Mouse (Mus musculus): ENCODE results near the gene Plcl2. TPM values are rescaled to one million over a fixed set of nuclear protein-coding genes. Genes with fewer than 3 reads are reported as not detected.
"Not testable (repeated sequence)": the region's sequence is repeated elsewhere in the genome, so short reads cannot be mapped to it uniquely, and the experiment has no call there.

The Plcl2 gene
- polyA plus RNA-seq, 1 experiment from 2014 or later = 1.0 TPM

GRCm38 (mm10) chr17:50558239-50558625, 49.0 kb downstream of the Plcl2 start:
- Histone ChIP-seq H3K27ac (ENCODE audit: low read length) (no peak overlapping the region), H3K4me2 (replicated peaks; ENCODE audit: low read depth, low read length) (no peak overlapping the region), H3K4me1 (ENCODE audit: insufficient read depth, low read depth, low read length) (no peaks in the 10 kb centered on the region), H3K4me3 (ENCODE audit: low read depth, low read length) (no peak overlapping the region), H3K27me3 (replicated peaks; ENCODE audit: insufficient read depth, low read length) (no peaks in the 10 kb centered on the region), H3K9me3 (ENCODE audit: low read length) (no peaks in the 10 kb centered on the region), H3K36me3 (ENCODE audit: insufficient read depth, low read length) (no peaks in the 10 kb centered on the region), H3K9ac (replicated peaks; ENCODE audit: low read depth) (no peak overlapping the region)
- 77% methylated on average over 4 of the region's 4 CpGs for WGBS
- no peak for TF ChIP-seq EP300 (IDR thresholded peaks at IDR 0.05)
- no peak for TF ChIP-seq CTCF (IDR thresholded peaks at IDR 0.05)
- ATAC-seq (no peak), DNase-seq (ENCODE audit: low spot score) (peak; percentile 22)

- DNase-seq (ENCODE audit: low spot score) (no peak), ATAC-seq (no peak)
- Histone ChIP-seq H3K9me3 (ENCODE audit: low read length) (no peaks in the 10 kb centered on the region), H3K9ac (replicated peaks; ENCODE audit: low read depth) (no peak overlapping the region), H3K4me3 (ENCODE audit: low read depth, low read length) (no peak overlapping the region), H3K4me2 (replicated peaks; ENCODE audit: low read depth, low read length) (no peak overlapping the region), H3K27ac (ENCODE audit: low read length) (no peak overlapping the region), H3K4me1 (ENCODE audit: insufficient read depth, low read depth, low read length) (no peaks in the 10 kb centered on the region), H3K36me3 (ENCODE audit: insufficient read depth, low read length) (no peaks in the 10 kb centered on the region), H3K27me3 (replicated peaks; ENCODE audit: insufficient read depth, low read length) (no peaks in the 10 kb centered on the region)
- TF ChIP-seq EP300 (IDR thresholded peaks at IDR 0.05) (no peak), CTCF (IDR thresholded peaks at IDR 0.05) (no peak)
- WGBS = 40% methylated on average over 8 of the region's 8 CpGs
Measured at GRCm38 (mm10) chr17:50565376-50566123, 56.3 kb downstream of the Plcl2 start.

- DNase-seq (ENCODE audit: low spot score) = no peak
- no peak overlapping the region for H3K4me2 ChIP-seq (replicated peaks; ENCODE audit: low read depth, low read length)
- 85% methylated on average over 2 of the region's 2 CpGs for WGBS
Measured at GRCm38 (mm10) chr17:50568846-50569245, 59.6 kb downstream of the Plcl2 start.

GRCm38 (mm10) chr17:50570228-50570627, 61.0 kb downstream of the Plcl2 start:
- not testable (repeated sequence) for H3K27ac ChIP-seq (ENCODE audit: low read length); H3K4me1 ChIP-seq (ENCODE audit: insufficient read depth, low read depth, low read length); H3K4me2 ChIP-seq (replicated peaks; ENCODE audit: low read depth, low read length); H3K9me3 ChIP-seq (ENCODE audit: low read length); ATAC-seq; DNase-seq (ENCODE audit: low spot score); H3K4me3 ChIP-seq (ENCODE audit: low read depth, low read length); H3K27me3 ChIP-seq (replicated peaks; ENCODE audit: insufficient read depth, low read length); H3K36me3 ChIP-seq (ENCODE audit: insufficient read depth, low read length); H3K9ac ChIP-seq (replicated peaks; ENCODE audit: low read depth)
- 96% methylated on average over 3 of the region's 5 CpGs for WGBS

More at GRCm38 (mm10) chr17:50568846-50569245, 59.6 kb downstream of the Plcl2 start:
- Histone ChIP-seq H3K9ac (replicated peaks; ENCODE audit: low read depth) (no peak overlapping the region), H3K9me3 (ENCODE audit: low read length) (no peaks in the 10 kb centered on the region), H3K4me3 (ENCODE audit: low read depth, low read length) (no peak overlapping the region), H3K27ac (ENCODE audit: low read length) (no peak overlapping the region), H3K4me1 (ENCODE audit: insufficient read depth, low read depth, low read length) (no peaks in the 10 kb centered on the region), H3K36me3 (ENCODE audit: insufficient read depth, low read length) (no peaks in the 10 kb centered on the region), H3K27me3 (replicated peaks; ENCODE audit: insufficient read depth, low read length) (no peaks in the 10 kb centered on the region)
- TF ChIP-seq CTCF (IDR thresholded peaks at IDR 0.05) (no peak), EP300 (IDR thresholded peaks at IDR 0.05) (no peak)
- ATAC-seq = no peak

GRCm38 (mm10) chr17:50570681-50571398, 61.6 kb downstream of the Plcl2 start:
- TF ChIP-seq CTCF (IDR thresholded peaks at IDR 0.05) = no peak
- no peak for TF ChIP-seq EP300 (IDR thresholded peaks at IDR 0.05)
- Histone ChIP-seq H3K27me3 (replicated peaks; ENCODE audit: insufficient read depth, low read length) (no peaks in the 10 kb centered on the region), H3K4me1 (ENCODE audit: insufficient read depth, low read depth, low read length) (no peaks in the 10 kb centered on the region), H3K27ac (ENCODE audit: low read length) (no peak overlapping the region), H3K36me3 (ENCODE audit: insufficient read depth, low read length) (no peaks in the 10 kb centered on the region), H3K4me3 (ENCODE audit: low read depth, low read length) (no peak overlapping the region), H3K4me2 (replicated peaks; ENCODE audit: low read depth, low read length) (no peak overlapping the region), H3K9me3 (ENCODE audit: low read length) (no peaks in the 10 kb centered on the region), H3K9ac (replicated peaks; ENCODE audit: low read depth) (no peak overlapping the region)
- no peak for DNase-seq (ENCODE audit: low spot score)
- ATAC-seq = no peak
- 65% methylated on average over 5 of the region's 5 CpGs for WGBS

- no peaks in the 10 kb centered on the region for H3K4me1 ChIP-seq (ENCODE audit: insufficient read depth, low read depth, low read length)
- no peak overlapping the region for H3K4me2 ChIP-seq (replicated peaks; ENCODE audit: low read depth, low read length)
- no peak overlapping the region for H3K9ac ChIP-seq (replicated peaks; ENCODE audit: low read depth)
- 88% methylated on average over 12 of the region's 12 CpGs for WGBS
- DNase-seq (ENCODE audit: low spot score) (no peak), ATAC-seq (no peak)
- TF ChIP-seq EP300 (IDR thresholded peaks at IDR 0.05) (no peak), CTCF (IDR thresholded peaks at IDR 0.05) (no peak)
- H3K36me3 ChIP-seq (ENCODE audit: insufficient read depth, low read length) = no peaks in the 10 kb centered on the region
- H3K27me3 ChIP-seq (replicated peaks; ENCODE audit: insufficient read depth, low read length) = no peaks in the 10 kb centered on the region
- no peak overlapping the region for H3K27ac ChIP-seq (ENCODE audit: low read length)
- no peaks in the 10 kb centered on the region for H3K9me3 ChIP-seq (ENCODE audit: low read length)
- H3K4me3 ChIP-seq (ENCODE audit: low read depth, low read length) = no peak overlapping the region
Measured at GRCm38 (mm10) chr17:50574161-50574560, 65.0 kb downstream of the Plcl2 start.
